Mouse (Mus musculus) hindbrain, embryonic 14.5 days (tissue): ENCODE measurements around the gene Dda1. TPM values are rescaled to one million over a fixed set of nuclear protein-coding genes. Genes with fewer than 3 reads are reported as not detected.

ENCODE experiments used
- ATAC-seq: fragments of 200-750 bp; cut with Nextera tagmentation; 2 replicates; pipeline ENCODE4 v1.8.0; 2017; ENCODE audit warnings: moderate number of reproducible peaks, mild to moderate bottlenecking, moderate TSS enrichment, moderate library complexity; ENCODE audit not compliant: low FRiP score
- DNase-seq: peaks from one replicate; pipeline ENCODE4 v3.0.0-alpha.2; 2015; ENCODE audit warnings: low spot score
- H3K27ac ChIP-seq: fragments of 300-500 bp; sonication (generic); 2 replicates; pipeline ENCODE4 v1.5.1; 2014; ENCODE audit warnings: mild to moderate bottlenecking, moderate library complexity
- H3K27me3 ChIP-seq: fragments of 300-500 bp; sonication (generic); 2 replicates; pipeline ENCODE4 v1.6.1; 2014; ENCODE audit warnings: mild to moderate bottlenecking, low read length, mixed read lengths; ENCODE audit not compliant: control insufficient read depth, insufficient read depth
- H3K36me3 ChIP-seq: fragments of 300-500 bp; sonication (generic); replicated peaks from 2 replicates; pipeline ENCODE4 v1.6.1; 2014; ENCODE audit not compliant: control insufficient read depth, insufficient read depth
- H3K4me1 ChIP-seq: fragments of 300-500 bp; sonication (generic); replicated peaks from 2 replicates; pipeline ENCODE4 v1.6.1; 2014; ENCODE audit warnings: antibody characterized with exemption, low read length, mixed read lengths; ENCODE audit not compliant: control insufficient read depth, insufficient read depth
- H3K4me2 ChIP-seq: fragments of 300-500 bp; sonication (generic); replicated peaks from 2 replicates; pipeline ENCODE4 v1.6.1; 2014; ENCODE audit warnings: mild to moderate bottlenecking, moderate library complexity
- H3K4me3 ChIP-seq: fragments of 300-500 bp; sonication (generic); replicated peaks from 2 replicates; pipeline ENCODE4 v1.5.1; 2014; ENCODE audit warnings: mild to moderate bottlenecking, low read length
- H3K9ac ChIP-seq: fragments of 300-500 bp; sonication (generic); 2 replicates; pipeline ENCODE4 v1.6.1; 2014
- H3K9me3 ChIP-seq: fragments of 300-500 bp; sonication (generic); 2 replicates; pipeline ENCODE4 v1.6.1; 2016; ENCODE audit warnings: low read length; ENCODE audit not compliant: control insufficient read depth
- WGBS: fragments of 180-500 bp; shearing (Covaris S2); extraction: QIAGEN DNeasy Blood & Tissue Kit; methylation state at CpG from one replicate; pipeline ENCODE4 v1.1.7; 2014; 5-methylcytosine and 5-hydroxymethylcytosine counted together
- polyA plus RNA-seq: library from polyadenylated mRNA; unstranded; fragments of >200 nt; fragmentation: Nextera tagmentation; extraction: Ambion mirVana; gene quantifications from 2 replicates; pipeline ENCODE4 v1.2.1, GENCODE M21; 2014

Dda1 gene
- polyA plus RNA-seq, 1 experiment from 2014 or later, result 218 TPM

DNA sequence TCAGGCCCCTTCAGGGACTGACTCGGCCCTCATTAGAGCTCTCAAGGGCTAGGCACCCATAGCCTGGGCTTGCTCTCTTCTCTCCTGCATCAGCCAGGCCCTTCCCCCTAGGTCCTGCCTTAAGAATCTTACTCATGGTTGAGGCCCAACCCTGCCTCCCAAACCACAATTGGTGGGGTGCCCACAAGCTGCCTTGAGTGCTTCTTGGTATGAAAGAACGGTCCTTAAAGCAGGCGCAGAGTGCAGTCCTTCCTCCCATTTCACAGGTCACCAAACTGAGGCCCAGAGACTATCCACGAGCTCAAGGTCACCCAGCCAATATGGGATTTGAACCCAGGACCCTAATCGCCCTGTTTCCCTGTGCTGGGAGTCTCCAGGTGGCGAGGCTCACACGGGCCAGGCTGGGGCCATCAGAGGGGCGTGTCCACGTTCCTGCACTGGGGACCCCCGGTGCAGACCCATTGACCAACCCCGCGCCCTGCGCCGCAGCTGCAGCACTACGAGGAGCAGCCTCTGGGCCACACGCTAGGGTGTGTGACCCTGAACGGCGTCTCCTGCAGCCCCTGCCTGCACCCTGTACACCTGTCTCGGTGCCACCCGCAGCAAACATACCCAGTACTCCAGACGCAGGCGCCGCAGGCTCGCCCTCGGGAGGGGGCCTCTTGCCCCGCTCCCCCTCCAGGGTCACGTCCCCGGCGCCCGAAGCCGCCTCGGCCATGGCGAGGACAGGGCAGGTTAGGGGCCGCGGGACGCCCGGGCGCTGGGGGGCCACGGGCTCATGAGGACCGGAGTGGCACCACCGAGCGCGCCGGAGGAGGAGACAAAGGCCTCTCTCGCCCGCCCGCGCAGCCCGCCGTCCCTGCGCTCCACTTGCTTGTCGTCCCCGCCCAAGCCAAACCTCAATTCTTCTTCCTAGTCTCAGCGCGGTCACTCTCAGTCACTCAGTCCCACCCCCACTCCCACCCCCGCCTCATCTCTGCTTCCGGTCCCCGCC is 16.4 kb downstream of the Dda1 start, which contains the start of gene Ano8:
TSS of gene Ano8 (minus strand) at position 822 of the 994 bp plus-strand sequence.
- Histone ChIP-seq H3K27me3 (no peaks in the 10 kb centered on the region), H3K4me1 (peaks cover 26% of the 10 kb centered on the region), H3K4me3 (peak within 1 kb of the TSS; percentile 90), H3K27ac (peak within 1 kb of the TSS; percentile 86), H3K4me2 (peak within 1 kb of the TSS; percentile 84), H3K9ac (peak within 1 kb of the TSS; percentile 99), H3K36me3 (peaks cover 29% of the 10 kb centered on the region), H3K9me3 (no peaks in the 10 kb centered on the region)
- 5% methylated on average over 55 of the region's 58 CpGs for WGBS
- DNase-seq (peak; percentile 83), ATAC-seq (peak; percentile 75)

DNA sequence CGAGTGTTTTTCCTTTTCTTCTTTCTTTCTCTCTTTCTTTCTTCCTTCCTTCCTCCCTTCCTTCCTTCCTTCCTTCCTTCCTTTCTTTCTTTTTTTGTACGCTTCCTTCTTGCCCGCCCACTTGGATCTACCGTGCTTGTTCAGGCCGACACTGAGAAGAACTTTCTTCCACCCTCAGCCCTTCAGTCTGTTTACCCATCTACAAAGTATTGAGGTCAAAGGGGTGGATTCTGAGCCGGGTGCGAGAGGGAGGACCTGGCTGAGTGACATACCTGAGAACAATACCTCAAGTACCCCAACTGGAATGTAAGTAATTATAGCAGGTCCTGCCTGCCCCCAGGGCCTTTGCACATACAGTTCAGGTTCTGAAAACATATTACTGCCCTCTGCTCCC is 17.1 kb downstream of the Dda1 start:
- Histone ChIP-seq H3K27me3 (no peaks in the 10 kb centered on the region), H3K36me3 (peaks cover 29% of the 10 kb centered on the region), H3K9ac (peak overlapping the region; percentile 99), H3K4me2 (peak overlapping the region; percentile 84), H3K9me3 (no peaks in the 10 kb centered on the region), H3K4me1 (peaks cover 26% of the 10 kb centered on the region), H3K4me3 (peak overlapping the region; percentile 90), H3K27ac (no peak overlapping the region)
- DNase-seq (no peak), ATAC-seq (no peak)
- WGBS, result 25% methylated on average over 7 of the region's 7 CpGs

DNA sequence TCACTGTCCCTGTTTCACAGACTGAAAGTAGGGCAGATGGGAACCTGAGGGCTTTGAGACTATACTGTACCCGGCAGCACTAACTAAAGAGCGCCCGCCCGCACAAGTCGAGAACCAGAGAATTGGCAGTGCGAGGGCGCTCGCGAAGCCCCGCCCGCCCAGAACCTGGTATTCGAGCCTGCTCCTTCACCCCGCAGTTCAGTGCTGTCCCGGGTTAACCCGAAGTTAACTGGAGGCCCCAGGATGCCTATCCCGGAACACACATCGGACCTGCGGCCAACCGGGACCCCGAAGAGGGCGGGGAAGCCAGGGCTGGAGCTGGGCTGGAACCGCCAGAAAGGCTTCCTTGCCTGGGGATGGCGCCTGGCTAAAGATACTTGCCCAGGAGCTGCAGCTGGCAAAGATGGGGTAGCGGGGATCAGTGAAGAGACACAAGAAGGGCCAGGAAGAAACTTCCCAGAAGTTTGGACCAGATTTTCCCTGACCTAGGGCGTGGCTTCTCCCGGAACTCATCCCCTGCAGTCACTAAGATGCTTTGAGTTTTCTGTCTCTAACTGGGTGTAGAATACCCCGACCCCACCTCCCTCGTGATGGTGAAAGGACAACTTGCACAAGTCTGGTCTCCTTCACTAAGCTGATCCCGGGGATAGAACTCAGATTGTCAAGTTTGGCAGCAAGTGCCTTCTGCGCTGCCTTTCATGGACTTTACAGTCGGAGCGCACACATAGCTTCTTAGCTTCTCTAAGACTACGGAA is 18.9 kb downstream of the Dda1 start, which contains the start of gene Gtpbp3:
TSS of gene Gtpbp3 (plus strand) at position 413 of the 755 bp plus-strand sequence.
- WGBS, result 0% methylated on average over 33 of the region's 33 CpGs
- no peaks in the 10 kb centered on the region for H3K27me3 ChIP-seq
- H3K4me3 ChIP-seq, result peak within 1 kb of the TSS; percentile 62
- DNase-seq, result peak; percentile 66
- H3K9ac ChIP-seq, result peak within 1 kb of the TSS; percentile 63
- H3K4me1 ChIP-seq, result peaks cover 26% of the 10 kb centered on the region
- H3K27ac ChIP-seq, result peak within 1 kb of the TSS; percentile 66
- H3K36me3 ChIP-seq, result peaks cover 32% of the 10 kb centered on the region
- peak; percentile 25; the same call in 1 of the 2 replicates for ATAC-seq
- no peaks in the 10 kb centered on the region for H3K9me3 ChIP-seq
- H3K4me2 ChIP-seq, result peak within 1 kb of the TSS; percentile 90

DNA sequence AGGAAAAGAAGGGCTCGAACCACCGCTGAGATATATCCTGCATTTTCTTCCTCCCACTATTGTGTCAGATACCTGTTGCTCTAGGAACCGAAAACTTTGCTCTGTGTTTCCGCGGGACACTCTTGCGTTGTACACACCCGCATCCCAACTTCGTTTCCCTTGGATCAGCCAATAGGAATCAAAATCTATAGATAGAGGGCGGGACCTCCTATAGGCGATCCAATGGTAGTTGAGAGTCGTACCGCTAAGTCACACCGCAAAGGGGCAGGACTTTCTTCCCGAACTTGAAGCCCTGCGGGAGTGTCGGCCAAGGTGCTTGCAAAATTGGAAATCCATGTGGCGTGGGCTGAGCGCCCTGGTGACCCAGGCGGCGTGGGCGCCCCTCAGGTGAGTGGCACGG is 19.5 kb downstream of the Dda1 start:
- ATAC-seq (peak; percentile 88), DNase-seq (peak; percentile 95)
- Histone ChIP-seq H3K4me1 (peaks cover 26% of the 10 kb centered on the region), H3K4me3 (peak overlapping the region; percentile 62), H3K4me2 (peak overlapping the region; percentile 90), H3K36me3 (peaks cover 32% of the 10 kb centered on the region), H3K27me3 (no peaks in the 10 kb centered on the region), H3K9me3 (no peaks in the 10 kb centered on the region), H3K9ac (peak overlapping the region; percentile 63), H3K27ac (no peak overlapping the region)
- WGBS, result under 1% methylated on average over 22 of the region's 22 CpGs

DNA sequence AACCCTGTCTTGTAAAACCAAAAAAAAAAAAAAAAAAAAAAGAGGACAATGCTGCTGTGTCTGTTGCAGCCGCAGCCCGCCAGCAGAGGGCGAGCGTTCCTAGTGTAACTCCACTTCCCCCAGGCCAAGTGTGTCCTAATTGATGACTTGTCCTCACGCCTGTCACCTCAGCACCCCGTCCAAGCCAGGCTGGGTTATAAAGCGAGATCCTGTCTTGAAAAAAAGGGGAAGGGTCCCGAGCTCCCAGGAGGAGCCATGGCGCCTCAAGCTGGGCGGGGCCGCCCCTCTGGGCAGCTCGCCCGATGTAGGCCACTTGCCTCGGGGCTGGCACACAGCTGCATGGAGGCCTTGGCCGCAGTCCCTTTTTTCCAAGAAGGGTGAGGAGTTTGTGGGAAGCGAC is 26.0 kb downstream of the Dda1 start:
- no peaks in the 10 kb centered on the region for H3K9me3 ChIP-seq
- DNase-seq, result peak; percentile 82
- H3K27me3 ChIP-seq, result no peaks in the 10 kb centered on the region
- peak; percentile 72 for ATAC-seq
- no peak overlapping the region for H3K9ac ChIP-seq
- peaks cover 41% of the 10 kb centered on the region for H3K36me3 ChIP-seq
- WGBS, result 23% methylated on average over 15 of the region's 16 CpGs
- no peaks in the 10 kb centered on the region for H3K4me1 ChIP-seq
- H3K27ac ChIP-seq, result no peak overlapping the region
- no peak overlapping the region for H3K4me3 ChIP-seq
- H3K4me2 ChIP-seq, result peak overlapping the region; percentile 24; the same call in 1 of the 2 replicates

DNA sequence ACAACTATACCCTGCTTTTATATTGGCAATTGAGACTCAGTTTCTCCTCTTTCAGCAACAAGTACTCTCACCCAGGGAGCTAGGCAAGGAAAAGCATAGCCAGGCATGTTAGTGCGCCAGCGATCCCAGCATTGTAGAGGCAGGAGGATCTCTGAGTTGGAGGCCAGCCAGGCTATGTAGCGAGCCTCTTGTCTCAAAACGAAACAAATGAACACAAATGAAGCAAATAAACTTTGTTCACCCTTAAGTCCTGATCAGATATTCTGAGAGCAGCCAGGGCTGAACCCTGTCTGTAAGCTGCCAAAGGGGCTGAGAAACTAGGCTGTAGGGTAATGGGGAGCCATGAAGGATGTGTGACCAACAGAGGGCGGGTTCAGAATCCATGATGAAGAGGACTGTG is 26.8 kb downstream of the Dda1 start:
- Histone ChIP-seq H3K27me3 (no peaks in the 10 kb centered on the region), H3K9me3 (no peaks in the 10 kb centered on the region), H3K4me1 (no peaks in the 10 kb centered on the region), H3K4me3 (no peak overlapping the region), H3K4me2 (no peak overlapping the region), H3K27ac (0 out of 2 replicates have a peak overlapping the region, but pooled peaks have one; percentile 48), H3K36me3 (peaks cover 34% of the 10 kb centered on the region), H3K9ac (no peak overlapping the region)
- DNase-seq, result no peak
- 91% methylated on average over 5 of the region's 5 CpGs for WGBS
- ATAC-seq, result no peak

DNA sequence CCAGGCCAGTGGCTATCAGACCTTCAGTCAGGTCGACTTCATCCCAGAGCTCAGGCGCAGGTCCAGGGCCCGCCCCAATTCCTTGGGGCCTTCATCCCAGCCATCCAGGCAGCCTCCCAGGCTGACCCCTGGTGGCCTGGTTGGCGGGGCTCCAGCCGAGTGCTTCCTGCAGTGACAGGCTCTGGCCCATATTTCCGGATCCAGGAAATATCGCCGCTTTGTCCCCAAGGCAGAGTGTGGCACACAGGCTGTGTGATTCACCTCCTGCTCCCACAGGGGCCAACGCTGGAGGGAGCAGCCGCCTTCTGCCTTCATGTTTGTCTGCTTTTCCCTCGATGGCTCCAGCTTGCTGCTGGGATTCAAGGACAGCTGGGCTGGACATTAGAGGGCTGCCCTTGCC is 27.5 kb downstream of the Dda1 start:
- Histone ChIP-seq H3K4me3 (no peak overlapping the region), H3K4me2 (no peak overlapping the region), H3K27me3 (no peaks in the 10 kb centered on the region), H3K4me1 (no peaks in the 10 kb centered on the region), H3K9me3 (no peaks in the 10 kb centered on the region), H3K36me3 (peaks cover 27% of the 10 kb centered on the region), H3K9ac (no peak overlapping the region), H3K27ac (0 out of 2 replicates have a peak overlapping the region, but pooled peaks have one; percentile 48)
- ATAC-seq, result no peak
- DNase-seq, result no peak
- 42% methylated on average over 11 of the region's 11 CpGs for WGBS

DNA sequence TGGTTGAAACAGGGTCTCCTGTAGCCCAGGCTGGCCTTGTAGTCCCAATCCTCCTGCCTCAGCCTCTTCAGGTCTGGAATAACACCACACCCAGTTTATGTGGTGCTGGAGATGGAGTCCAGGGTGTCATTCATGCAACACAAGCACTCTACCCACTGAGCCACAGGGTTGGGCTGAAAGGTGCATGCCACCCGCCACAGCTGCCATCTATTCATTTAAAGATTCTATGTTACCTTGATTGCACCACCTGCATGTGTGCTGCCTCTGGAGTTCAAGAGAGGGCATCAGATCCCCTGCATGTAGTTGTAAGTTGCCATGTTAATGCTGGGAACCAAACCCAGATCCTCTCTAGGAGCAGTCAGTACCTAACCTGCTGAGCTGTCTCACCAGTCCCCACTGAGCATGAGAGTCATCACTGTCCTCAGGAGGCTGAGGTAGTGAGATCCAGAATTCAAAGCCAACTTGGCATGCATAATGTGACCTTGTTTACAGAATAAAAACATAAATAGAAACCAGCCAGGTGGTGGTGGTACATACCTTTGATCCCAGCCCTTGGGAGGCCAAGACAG is 28.2 kb downstream of the Dda1 start:
- H3K27ac ChIP-seq, result no peak overlapping the region
- H3K4me2 ChIP-seq, result no peak overlapping the region
- no peaks in the 10 kb centered on the region for H3K4me1 ChIP-seq
- 88% methylated on average over 1 of the region's 1 CpGs for WGBS
- H3K27me3 ChIP-seq, result no peaks in the 10 kb centered on the region
- no peaks in the 10 kb centered on the region for H3K9me3 ChIP-seq
- no peak overlapping the region for H3K9ac ChIP-seq
- H3K4me3 ChIP-seq, result no peak overlapping the region
- DNase-seq, result no peak
- no peak for ATAC-seq
- H3K36me3 ChIP-seq, result peaks cover 21% of the 10 kb centered on the region; the same call in 1 of the 2 replicates
